Mouse (Mus musculus) kidney, embryonic 16.5 days (tissue): ENCODE results near the gene Wfdc16. TPM values are rescaled to one million over a fixed set of nuclear protein-coding genes. Genes with fewer than 3 reads are reported as not detected.
"Not testable (repeated sequence)": the region's sequence is repeated elsewhere in the genome, so short reads cannot be mapped to it uniquely, and the experiment has no call there.

Source experiments
- ATAC-seq: fragments of 200-750 bp; cut with Nextera tagmentation; 2 replicates; pipeline ENCODE4 v1.8.0; 2017; ENCODE audit warnings: moderate TSS enrichment; ENCODE audit not compliant: low FRiP score, low TSS enrichment
- H3K27ac ChIP-seq: fragments of 300-500 bp; sonication (generic); 2 replicates; pipeline ENCODE4 v1.5.1; 2014; ENCODE audit warnings: low read length
- H3K27me3 ChIP-seq: fragments of 300-500 bp; sonication (generic); 2 replicates; pipeline ENCODE4 v1.6.1; 2014; ENCODE audit warnings: low read length, control low read depth, mixed read lengths; ENCODE audit not compliant: insufficient read depth
- H3K36me3 ChIP-seq: fragments of 300-500 bp; sonication (generic); 2 replicates; pipeline ENCODE4 v1.6.1; 2014; ENCODE audit warnings: low read length, control low read depth, mixed read lengths; ENCODE audit not compliant: insufficient read depth
- H3K4me1 ChIP-seq: fragments of 300-500 bp; sonication (generic); 2 replicates; pipeline ENCODE4 v1.6.1; 2014; ENCODE audit warnings: low read length, control low read depth, mixed read lengths; ENCODE audit not compliant: insufficient read depth
- H3K4me2 ChIP-seq: fragments of 300-500 bp; sonication (generic); replicated peaks from 2 replicates; pipeline ENCODE4 v1.6.1; 2014; ENCODE audit warnings: low read depth, low read length
- H3K4me3 ChIP-seq: fragments of 300-500 bp; sonication (generic); 2 replicates; pipeline ENCODE4 v1.5.1; 2014; ENCODE audit warnings: mild to moderate bottlenecking, low read length
- H3K9ac ChIP-seq: fragments of 300-500 bp; sonication (generic); replicated peaks from 2 replicates; pipeline ENCODE4 v1.6.1; 2014; ENCODE audit warnings: low read length
- H3K9me3 ChIP-seq: fragments of 300-500 bp; sonication (generic); 2 replicates; pipeline ENCODE4 v1.6.1; 2016; ENCODE audit warnings: low read length, control low read depth
- WGBS: fragments of 180-500 bp; shearing (Covaris S2); extraction: QIAGEN DNeasy Blood & Tissue Kit; methylation state at CpG from one replicate; pipeline ENCODE4 v1.1.7; 2014; 5-methylcytosine and 5-hydroxymethylcytosine counted together
- polyA plus RNA-seq: library from polyadenylated mRNA; unstranded; fragments of >200 nt; fragmentation: Nextera tagmentation; extraction: Ambion mirVana; gene quantifications from 2 replicates; pipeline ENCODE4 v1.2.1, GENCODE M21; 2015

Wfdc16 gene
- polyA plus RNA-seq, 1 experiment from 2014 or later: not detected

- Histone ChIP-seq H3K4me3 (no peak overlapping the region), H3K36me3 (no peaks in the 10 kb centered on the region), H3K27ac (no peak overlapping the region), H3K9me3 (no peaks in the 10 kb centered on the region), H3K4me1 (no peaks in the 10 kb centered on the region), H3K27me3 (no peaks in the 10 kb centered on the region), H3K4me2 (no peak overlapping the region), H3K9ac (no peak overlapping the region)
- ATAC-seq: no peak; the same call in 1 of the 2 replicates
- WGBS: 44% methylated on average over 6 of the region's 6 CpGs
Measured at GRCm38 (mm10) chr2:164608781-164609180, 29.8 kb downstream of the Wfdc16 start.

- WGBS: 90% methylated on average over 8 of the region's 8 CpGs
- H3K27me3 ChIP-seq: no peaks in the 10 kb centered on the region
- no peak overlapping the region for H3K27ac ChIP-seq
- no peak overlapping the region for H3K9ac ChIP-seq
- H3K36me3 ChIP-seq: no peaks in the 10 kb centered on the region
- H3K9me3 ChIP-seq: no peaks in the 10 kb centered on the region
- ATAC-seq: no peak
- H3K4me3 ChIP-seq: no peak overlapping the region
- H3K4me1 ChIP-seq: no peaks in the 10 kb centered on the region
- H3K4me2 ChIP-seq: no peak overlapping the region
Measured at GRCm38 (mm10) chr2:164604411-164604810, 34.2 kb downstream of the Wfdc16 start.

GRCm38 (mm10) chr2:164603482-164603881 is 35.1 kb downstream of the Wfdc16 start:
- Histone ChIP-seq H3K9ac (no peak overlapping the region), H3K9me3 (no peaks in the 10 kb centered on the region), H3K27ac (no peak overlapping the region), H3K27me3 (no peaks in the 10 kb centered on the region), H3K4me1 (no peaks in the 10 kb centered on the region), H3K36me3 (no peaks in the 10 kb centered on the region), H3K4me2 (no peak overlapping the region), H3K4me3 (no peak overlapping the region)
- ATAC-seq: no peak
- WGBS: 85% methylated on average over 3 of the region's 3 CpGs

- Histone ChIP-seq H3K9me3 (no peaks in the 10 kb centered on the region), H3K4me1 (no peaks in the 10 kb centered on the region), H3K36me3 (no peaks in the 10 kb centered on the region), H3K27me3 (no peaks in the 10 kb centered on the region), H3K4me3 (no peak overlapping the region), H3K27ac (no peak overlapping the region), H3K4me2 (no peak overlapping the region), H3K9ac (no peak overlapping the region)
- WGBS: 73% methylated on average over 3 of the region's 3 CpGs
- ATAC-seq: no peak
Measured at GRCm38 (mm10) chr2:164600179-164600578, 38.4 kb downstream of the Wfdc16 start.

- H3K4me3 ChIP-seq: no peak within 1 kb of the TSS
- 85% methylated on average over 4 of the region's 4 CpGs for WGBS
- ATAC-seq: no peak
Measured at GRCm38 (mm10) chr2:164593494-164593893, 45.1 kb downstream of the Wfdc16 start, which contains the start of gene Eppin. Gene Eppin, minus strand, starts transcription at chr2:164593594.

GRCm38 (mm10) chr2:164592014-164592413 is 46.6 kb downstream of the Wfdc16 start:
- no peak overlapping the region for H3K4me3 ChIP-seq
- H3K27ac ChIP-seq: no peak overlapping the region
- WGBS: 8% methylated on average over 4 of the region's 4 CpGs
- H3K36me3 ChIP-seq: no peaks in the 10 kb centered on the region
- H3K27me3 ChIP-seq: no peaks in the 10 kb centered on the region
- ATAC-seq: no peak; the same call in 1 of the 2 replicates
- no peak overlapping the region for H3K4me2 ChIP-seq
- H3K9me3 ChIP-seq: no peaks in the 10 kb centered on the region
- no peak overlapping the region for H3K9ac ChIP-seq
- H3K4me1 ChIP-seq: peaks cover 12% of the 10 kb centered on the region

More at GRCm38 (mm10) chr2:164593494-164593893, 45.1 kb downstream of the Wfdc16 start, which contains the start of gene Eppin:
- Histone ChIP-seq H3K9ac (no peak within 1 kb of the TSS), H3K27ac (no peak within 1 kb of the TSS), H3K9me3 (no peaks in the 10 kb centered on the region), H3K4me1 (peaks cover 12% of the 10 kb centered on the region), H3K4me2 (no peak within 1 kb of the TSS), H3K27me3 (no peaks in the 10 kb centered on the region), H3K36me3 (no peaks in the 10 kb centered on the region)

- not testable (repeated sequence) for H3K36me3 ChIP-seq, H3K9me3 ChIP-seq, H3K4me3 ChIP-seq, ATAC-seq, H3K9ac ChIP-seq, H3K27ac ChIP-seq, H3K27me3 ChIP-seq, H3K4me2 ChIP-seq
- 57% methylated on average over 13 of the region's 13 CpGs for WGBS
- peaks cover 12% of the 10 kb centered on the region for H3K4me1 ChIP-seq
Measured at GRCm38 (mm10) chr2:164585025-164585725, 53.4 kb downstream of the Wfdc16 start, which contains the start of gene Wfdc6a. Gene Wfdc6a, minus strand, starts transcription at chr2:164585447.

Other genes starting within 250 kb of the Wfdc16 start
- 0.41 and 1.00 TPM in 2 replicates for gene Slpi, start 249.7 kb downstream of the Wfdc16 start, polyA plus RNA-seq
- 0.06 and 0.29 TPM in 2 replicates for gene Rbpjl, start 235.7 kb downstream of the Wfdc16 start, polyA plus RNA-seq
- gene Matn4, start 233.6 kb downstream of the Wfdc16 start, polyA plus RNA-seq: 0.75 and 2.0 TPM in 2 replicates
- 204 and 209 TPM in 2 replicates for gene Sdc4, start 194.9 kb downstream of the Wfdc16 start, polyA plus RNA-seq
- gene Sys1, start 181.8 kb downstream of the Wfdc16 start, polyA plus RNA-seq: 65.9 and 67.0 TPM in 2 replicates
- 8.1 and 14.0 TPM in 2 replicates for gene Gm20458, start 177.8 kb downstream of the Wfdc16 start, polyA plus RNA-seq
- gene Trp53tg5, start 165.1 kb downstream of the Wfdc16 start, polyA plus RNA-seq: not detected in 2 replicates
- gene Dbndd2, start 152.7 kb downstream of the Wfdc16 start, polyA plus RNA-seq: 12.6 and 18.2 TPM in 2 replicates
- 70.7 and 75.8 TPM in 2 replicates for gene Pigt, start 141.3 kb downstream of the Wfdc16 start, polyA plus RNA-seq
- gene Wfdc2, start 76.4 kb downstream of the Wfdc16 start, polyA plus RNA-seq: 399 and 441 TPM in 2 replicates
- not detected in 2 replicates for gene Spint3, start 65.3 kb downstream of the Wfdc16 start, polyA plus RNA-seq
- not detected in 2 replicates for gene Wfdc6a, start 53.3 kb downstream of the Wfdc16 start, polyA plus RNA-seq
- not detected in 2 replicates for gene Eppin, start 45.2 kb downstream of the Wfdc16 start, polyA plus RNA-seq
- gene Wfdc6b, start 25.3 kb downstream of the Wfdc16 start, polyA plus RNA-seq: not detected in 2 replicates
- gene Wfdc8, start 25.2 kb downstream of the Wfdc16 start, polyA plus RNA-seq: not detected in 2 replicates
- gene Wfdc10, start 17.2 kb upstream of the Wfdc16 start, polyA plus RNA-seq: not detected in 2 replicates
- not detected in 2 replicates for gene Wfdc9, start 17.8 kb upstream of the Wfdc16 start, polyA plus RNA-seq
- not detected in 2 replicates for gene Wfdc11, start 35.3 kb upstream of the Wfdc16 start, polyA plus RNA-seq
- 0.97 and 1.3 TPM in 2 replicates for gene Wfdc13, start 46.3 kb upstream of the Wfdc16 start, polyA plus RNA-seq
- 0.49 and 1.2 TPM in 2 replicates for gene Spint4, start 59.7 kb upstream of the Wfdc16 start, polyA plus RNA-seq
- not detected in 2 replicates for gene Spint5, start 76.5 kb upstream of the Wfdc16 start, polyA plus RNA-seq
- 1.1 and 1.2 TPM in 2 replicates for gene Wfdc3, start 107.1 kb upstream of the Wfdc16 start, polyA plus RNA-seq
- 73.3 and 74.2 TPM in 2 replicates for gene Dnttip1, start 107.2 kb upstream of the Wfdc16 start, polyA plus RNA-seq
- gene Ube2c, start 131.1 kb upstream of the Wfdc16 start, polyA plus RNA-seq: 449 and 509 TPM in 2 replicates
- 21.0 and 22.3 TPM in 2 replicates for gene Tnnc2, start 141.2 kb upstream of the Wfdc16 start, polyA plus RNA-seq
- gene Snx21, start 147.0 kb upstream of the Wfdc16 start, polyA plus RNA-seq: 22.7 and 25.2 TPM in 2 replicates
- 27.3 and 30.8 TPM in 2 replicates for gene Acot8, start 166.1 kb upstream of the Wfdc16 start, polyA plus RNA-seq
- gene Zswim3, start 166.3 kb upstream of the Wfdc16 start, polyA plus RNA-seq: 10.6 and 11.9 TPM in 2 replicates
- 21.7 and 22.3 TPM in 2 replicates for gene Zswim1, start 183.9 kb upstream of the Wfdc16 start, polyA plus RNA-seq
- not detected in 2 replicates for gene Spata25, start 189.7 kb upstream of the Wfdc16 start, polyA plus RNA-seq
- 206 and 211 TPM in 2 replicates for gene Ctsa, start 194.1 kb upstream of the Wfdc16 start, polyA plus RNA-seq
- 8.8 and 9.0 TPM in 2 replicates for gene Neurl2, start 194.7 kb upstream of the Wfdc16 start, polyA plus RNA-seq
- gene Pltp, start 218.9 kb upstream of the Wfdc16 start, polyA plus RNA-seq: 44.8 and 47.5 TPM in 2 replicates
- gene Pcif1, start 240.5 kb upstream of the Wfdc16 start, polyA plus RNA-seq: 74.9 and 79.7 TPM in 2 replicates